Mouse (Mus musculus): Measurements from ENCODE around the gene Skint8. TPM values are rescaled to one million over a fixed set of nuclear protein-coding genes. Genes with fewer than 3 reads are reported as not detected.
A peak's percentile ranks its signal among the peaks of the same experiment; 100 is the strongest.
"Not testable (repeated sequence)": the region's sequence is repeated elsewhere in the genome, so short reads cannot be mapped to it uniquely, and the experiment has no call there.

Skint8 gene
- not detected in 2 replicates for polyA plus RNA-seq (2014; fragmentation: Nextera tagmentation; extraction: Ambion mirVana)

- Histone ChIP-seq H3K9me3 (ENCODE audit: control insufficient read depth, low read length) (no peaks in the 10 kb centered on the region; the same call in 1 of the 2 replicates), H3K4me1 (ENCODE audit: control insufficient read depth, insufficient read depth, low read length) (no peaks in the 10 kb centered on the region), H3K9ac (replicated peaks; ENCODE audit: low read depth, low read length) (no peak within 1 kb of the TSS), H3K4me3 (ENCODE audit: low read depth, low read length) (no peak within 1 kb of the TSS), H3K27me3 (ENCODE audit: control insufficient read depth, insufficient read depth, low read length) (no peaks in the 10 kb centered on the region), H3K27ac (ENCODE audit: low read depth, low read length) (no peak within 1 kb of the TSS), H3K4me2 (ENCODE audit: low read depth, low read length) (no peak within 1 kb of the TSS), H3K36me3 (ENCODE audit: control insufficient read depth, insufficient read depth, low read length) (no peaks in the 10 kb centered on the region)
- no peak for ATAC-seq (ENCODE audit: low read depth)
- 93% methylated on average over 1 of the region's 1 CpGs for WGBS
Measured at GRCm38 (mm10) chr4:111919092-111919491, at the start of gene Skint8. Gene Skint8, plus strand, starts transcription at chr4:111919392.

DNA sequence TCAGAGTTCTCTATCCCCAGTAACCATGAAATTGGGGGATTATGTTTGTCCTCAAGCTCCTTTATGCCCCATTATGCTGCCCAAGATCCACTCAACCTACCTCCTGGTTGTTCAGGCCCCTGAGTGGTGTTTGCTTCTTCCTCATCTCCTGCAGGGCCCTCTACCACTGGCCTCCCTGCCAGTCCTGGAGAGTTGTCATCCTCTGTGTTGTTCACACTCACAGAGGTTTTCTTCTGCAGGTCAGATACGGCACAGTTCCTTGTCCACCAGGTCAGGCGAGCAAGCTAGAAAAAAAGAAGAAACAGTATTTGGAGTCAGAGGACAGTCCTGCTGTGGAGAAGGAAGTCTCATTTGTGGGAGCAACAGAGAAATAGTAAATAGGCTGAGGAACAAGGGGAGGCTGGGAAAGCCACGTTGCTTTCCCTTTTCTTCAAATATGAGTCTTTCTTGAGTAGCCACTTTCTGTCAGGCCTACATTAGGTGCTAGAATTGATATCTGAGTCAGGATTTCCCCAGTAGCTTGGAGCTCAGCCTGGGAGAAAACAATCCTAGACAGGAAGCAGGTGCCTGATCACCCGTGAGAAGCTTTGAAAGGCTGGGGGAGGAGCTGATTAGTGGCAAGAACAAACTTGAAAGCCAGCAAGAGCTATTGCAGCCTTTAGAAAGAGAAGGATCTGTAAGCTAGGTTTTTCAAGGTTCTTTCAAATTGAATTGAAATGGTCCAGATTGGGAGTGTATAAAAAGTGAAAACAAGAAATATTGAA is 38.9 kb upstream of the Skint8 start:
- ATAC-seq (ENCODE audit: low read depth), result no peak
- H3K4me3 ChIP-seq (ENCODE audit: low read depth, low read length), result no peak overlapping the region
- no peaks in the 10 kb centered on the region for H3K4me1 ChIP-seq (ENCODE audit: control insufficient read depth, insufficient read depth, low read length)
- no peaks in the 10 kb centered on the region for H3K27me3 ChIP-seq (ENCODE audit: control insufficient read depth, insufficient read depth, low read length)
- 52% methylated on average over 4 of the region's 4 CpGs for WGBS
- H3K36me3 ChIP-seq (ENCODE audit: control insufficient read depth, insufficient read depth, low read length), result no peaks in the 10 kb centered on the region
- no peak overlapping the region for H3K4me2 ChIP-seq (ENCODE audit: low read depth, low read length)
- H3K9ac ChIP-seq (replicated peaks; ENCODE audit: low read depth, low read length), result no peak overlapping the region
- no peaks in the 10 kb centered on the region for H3K9me3 ChIP-seq (ENCODE audit: control insufficient read depth, low read length)
- no peak overlapping the region for H3K27ac ChIP-seq (ENCODE audit: low read depth, low read length)

DNA sequence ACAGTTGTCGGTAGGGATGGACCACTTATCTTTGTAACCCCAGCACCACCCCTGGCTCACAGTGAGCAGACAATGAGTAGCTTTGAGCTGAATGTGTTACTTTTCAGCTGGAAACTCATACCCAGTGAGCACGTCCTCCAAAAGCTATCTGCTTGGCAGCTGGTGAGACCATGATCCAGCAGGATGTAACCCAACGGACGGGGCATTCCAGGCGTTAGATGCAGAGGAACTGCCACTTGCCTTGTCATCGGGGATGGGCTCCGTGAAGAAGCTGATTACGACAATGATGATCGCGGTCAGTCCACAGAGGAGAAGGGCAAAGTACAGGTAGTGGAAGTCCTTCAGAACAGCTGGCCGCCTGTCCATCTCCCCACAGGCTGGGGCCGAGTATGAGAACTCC is 35.6 kb upstream of the Skint8 start:
- no peak overlapping the region for H3K4me2 ChIP-seq (ENCODE audit: low read depth, low read length)
- ATAC-seq (ENCODE audit: low read depth), result no peak
- 89% methylated on average over 12 of the region's 12 CpGs for WGBS

DNA sequence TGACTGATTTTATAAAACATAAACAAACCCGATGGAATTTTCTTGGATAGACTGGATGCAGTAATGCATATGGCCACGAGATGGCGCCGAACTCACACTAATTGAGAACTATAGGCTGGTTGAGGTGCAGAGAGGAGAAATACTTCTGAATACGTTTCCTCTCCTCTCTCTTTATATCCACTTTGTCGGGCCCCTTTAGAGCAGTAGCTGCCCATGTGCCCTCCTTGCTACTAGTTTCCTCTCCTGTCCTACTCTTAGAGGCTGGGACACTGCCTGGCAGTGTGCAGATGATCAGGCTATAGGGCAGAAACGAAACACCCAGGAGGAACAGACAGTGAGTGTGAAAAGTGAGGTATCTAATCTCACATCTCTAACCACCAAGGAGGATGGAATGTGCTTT is 33.2 kb upstream of the Skint8 start:
- peak; percentile 87 for ATAC-seq (ENCODE audit: low read depth)
- H3K4me2 ChIP-seq (ENCODE audit: low read depth, low read length), result no peak overlapping the region
- no peaks in the 10 kb centered on the region for H3K27me3 ChIP-seq (ENCODE audit: control insufficient read depth, insufficient read depth, low read length)
- WGBS, result 16% methylated on average over 7 of the region's 7 CpGs
- no peak overlapping the region for H3K9ac ChIP-seq (replicated peaks; ENCODE audit: low read depth, low read length)
- no peaks in the 10 kb centered on the region for H3K9me3 ChIP-seq (ENCODE audit: control insufficient read depth, low read length)
- no peaks in the 10 kb centered on the region for H3K36me3 ChIP-seq (ENCODE audit: control insufficient read depth, insufficient read depth, low read length)
- no peaks in the 10 kb centered on the region for H3K4me1 ChIP-seq (ENCODE audit: control insufficient read depth, insufficient read depth, low read length)
- H3K27ac ChIP-seq (ENCODE audit: low read depth, low read length), result no peak overlapping the region
- H3K4me3 ChIP-seq (ENCODE audit: low read depth, low read length), result no peak overlapping the region

More for the DNA sequence above, 35.6 kb upstream of the Skint8 start:
- Histone ChIP-seq H3K4me1 (ENCODE audit: control insufficient read depth, insufficient read depth, low read length) (no peaks in the 10 kb centered on the region), H3K36me3 (ENCODE audit: control insufficient read depth, insufficient read depth, low read length) (no peaks in the 10 kb centered on the region), H3K9ac (replicated peaks; ENCODE audit: low read depth, low read length) (no peak overlapping the region), H3K9me3 (ENCODE audit: control insufficient read depth, low read length) (no peaks in the 10 kb centered on the region), H3K27me3 (ENCODE audit: control insufficient read depth, insufficient read depth, low read length) (no peaks in the 10 kb centered on the region), H3K27ac (ENCODE audit: low read depth, low read length) (no peak overlapping the region), H3K4me3 (ENCODE audit: low read depth, low read length) (no peak overlapping the region)

DNA sequence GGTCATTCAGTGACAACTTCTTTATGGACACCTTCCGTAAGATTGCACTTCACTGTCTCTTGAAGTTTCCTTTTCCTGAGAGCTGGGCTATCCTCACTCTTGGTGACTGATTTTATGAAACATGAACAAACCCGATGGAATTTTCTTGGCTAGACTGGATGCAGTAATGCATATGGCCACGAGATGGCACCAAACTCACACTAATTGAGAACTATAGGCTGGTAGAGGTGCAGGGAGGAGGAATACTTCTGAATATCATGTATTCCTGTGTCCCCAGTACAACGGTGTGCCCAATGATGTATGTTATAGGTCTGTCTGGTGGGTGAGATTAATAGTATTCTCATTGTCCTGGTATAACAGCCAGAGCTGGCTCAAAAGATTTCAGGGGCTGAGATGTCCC is 32.6 kb upstream of the Skint8 start:
- H3K4me2 ChIP-seq (ENCODE audit: low read depth, low read length), result no peak overlapping the region
- H3K4me1 ChIP-seq (ENCODE audit: control insufficient read depth, insufficient read depth, low read length), result no peaks in the 10 kb centered on the region
- H3K9me3 ChIP-seq (ENCODE audit: control insufficient read depth, low read length), result no peaks in the 10 kb centered on the region
- peak; percentile 90 for ATAC-seq (ENCODE audit: low read depth)
- no peaks in the 10 kb centered on the region for H3K27me3 ChIP-seq (ENCODE audit: control insufficient read depth, insufficient read depth, low read length)
- no peaks in the 10 kb centered on the region for H3K36me3 ChIP-seq (ENCODE audit: control insufficient read depth, insufficient read depth, low read length)
- no peak overlapping the region for H3K4me3 ChIP-seq (ENCODE audit: low read depth, low read length)
- no peak overlapping the region for H3K9ac ChIP-seq (replicated peaks; ENCODE audit: low read depth, low read length)
- WGBS, result 29% methylated on average over 4 of the region's 4 CpGs
- no peak overlapping the region for H3K27ac ChIP-seq (ENCODE audit: low read depth, low read length)

GRCm38 (mm10) chr4:111892138-111892537 is 27.1 kb upstream of the Skint8 start:
- H3K9me3 ChIP-seq (ENCODE audit: control insufficient read depth, low read length), result no peaks in the 10 kb centered on the region
- H3K9ac ChIP-seq (replicated peaks; ENCODE audit: low read depth, low read length), result no peak overlapping the region
- H3K4me2 ChIP-seq (ENCODE audit: low read depth, low read length), result no peak overlapping the region
- no peak for ATAC-seq (ENCODE audit: low read depth)
- no peaks in the 10 kb centered on the region for H3K4me1 ChIP-seq (ENCODE audit: control insufficient read depth, insufficient read depth, low read length)
- H3K27me3 ChIP-seq (ENCODE audit: control insufficient read depth, insufficient read depth, low read length), result no peaks in the 10 kb centered on the region
- H3K36me3 ChIP-seq (ENCODE audit: control insufficient read depth, insufficient read depth, low read length), result no peaks in the 10 kb centered on the region
- H3K27ac ChIP-seq (ENCODE audit: low read depth, low read length), result no peak overlapping the region
- no peak overlapping the region for H3K4me3 ChIP-seq (ENCODE audit: low read depth, low read length)

DNA sequence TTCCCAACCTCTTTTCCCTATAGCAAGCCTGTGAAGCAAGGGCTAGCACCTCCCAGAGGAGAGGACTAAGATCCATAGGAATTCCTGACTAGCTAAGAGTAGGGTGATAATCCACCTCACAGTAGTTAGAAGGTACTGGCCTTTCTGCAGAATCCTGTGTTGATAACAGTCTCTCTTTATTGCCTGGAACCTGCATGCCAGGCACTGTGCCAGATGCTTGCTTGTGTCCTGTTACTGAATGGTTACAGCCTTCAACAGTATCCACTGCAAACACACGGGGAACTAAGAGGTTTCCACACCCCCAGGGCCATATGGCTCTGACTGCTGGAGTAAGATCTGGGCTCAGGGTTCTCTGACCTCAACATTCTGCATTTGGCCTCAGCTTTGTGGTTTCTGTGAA is 21.4 kb upstream of the Skint8 start:
- Histone ChIP-seq H3K9me3 (ENCODE audit: control insufficient read depth, low read length) (no peaks in the 10 kb centered on the region), H3K27ac (ENCODE audit: low read depth, low read length) (no peak overlapping the region), H3K4me1 (ENCODE audit: control insufficient read depth, insufficient read depth, low read length) (no peaks in the 10 kb centered on the region), H3K36me3 (ENCODE audit: control insufficient read depth, insufficient read depth, low read length) (no peaks in the 10 kb centered on the region), H3K9ac (replicated peaks; ENCODE audit: low read depth, low read length) (no peak overlapping the region), H3K4me2 (ENCODE audit: low read depth, low read length) (no peak overlapping the region), H3K4me3 (ENCODE audit: low read depth, low read length) (no peak overlapping the region), H3K27me3 (ENCODE audit: control insufficient read depth, insufficient read depth, low read length) (no peaks in the 10 kb centered on the region)
- no peak for ATAC-seq (ENCODE audit: low read depth)
- whole genome bisulfite sequencing, result 54% methylated on average over 1 of the region's 1 CpGs

DNA sequence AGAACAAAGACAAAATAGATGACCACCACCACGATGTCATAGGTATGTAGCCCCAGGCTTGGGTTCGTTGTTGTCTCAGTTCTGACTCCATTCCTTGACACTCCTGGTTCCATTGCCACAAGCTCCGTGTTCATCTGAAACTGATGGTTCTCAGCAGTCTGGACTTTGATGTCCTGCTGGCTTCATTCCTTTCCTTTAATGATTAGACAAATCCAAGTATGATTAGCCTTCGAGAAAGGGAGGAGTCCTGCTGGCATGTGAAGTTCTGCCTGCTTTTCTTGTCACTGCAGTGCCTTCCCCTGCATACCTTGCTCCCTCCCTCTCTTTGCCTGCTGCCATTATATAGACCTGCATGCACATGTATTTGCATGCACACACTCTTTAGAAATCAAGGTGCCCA is 20.6 kb upstream of the Skint8 start:
- Histone ChIP-seq H3K4me1 (ENCODE audit: control insufficient read depth, insufficient read depth, low read length) (no peaks in the 10 kb centered on the region), H3K27ac (ENCODE audit: low read depth, low read length) (no peak overlapping the region), H3K9me3 (ENCODE audit: control insufficient read depth, low read length) (no peaks in the 10 kb centered on the region), H3K4me2 (ENCODE audit: low read depth, low read length) (no peak overlapping the region), H3K36me3 (ENCODE audit: control insufficient read depth, insufficient read depth, low read length) (no peaks in the 10 kb centered on the region), H3K27me3 (ENCODE audit: control insufficient read depth, insufficient read depth, low read length) (no peaks in the 10 kb centered on the region), H3K4me3 (ENCODE audit: low read depth, low read length) (no peak overlapping the region), H3K9ac (replicated peaks; ENCODE audit: low read depth, low read length) (no peak overlapping the region)
- no peak for ATAC-seq (ENCODE audit: low read depth)
- WGBS, result 72% methylated on average over 4 of the region's 4 CpGs

GRCm38 (mm10) chr4:111900491-111900890 is 18.7 kb upstream of the Skint8 start:
- H3K4me2 ChIP-seq (ENCODE audit: low read depth, low read length); H3K4me3 ChIP-seq (ENCODE audit: low read depth, low read length); H3K36me3 ChIP-seq (ENCODE audit: control insufficient read depth, insufficient read depth, low read length); ATAC-seq (ENCODE audit: low read depth); H3K9ac ChIP-seq (replicated peaks; ENCODE audit: low read depth, low read length); H3K27ac ChIP-seq (ENCODE audit: low read depth, low read length); H3K4me1 ChIP-seq (ENCODE audit: control insufficient read depth, insufficient read depth, low read length); H3K9me3 ChIP-seq (ENCODE audit: control insufficient read depth, low read length); H3K27me3 ChIP-seq (ENCODE audit: control insufficient read depth, insufficient read depth, low read length): not testable (repeated sequence)
- 82% methylated on average over 1 of the region's 1 CpGs for WGBS
